Mouse (Mus musculus): ENCODE measurements at regions not wholly inside any gene's neighbourhood (a gene's known extent, or its start where the extent isn't known, plus 50 kb on each side); places are given as distances from the start of the nearest gene placed in this dataset.

DNA sequence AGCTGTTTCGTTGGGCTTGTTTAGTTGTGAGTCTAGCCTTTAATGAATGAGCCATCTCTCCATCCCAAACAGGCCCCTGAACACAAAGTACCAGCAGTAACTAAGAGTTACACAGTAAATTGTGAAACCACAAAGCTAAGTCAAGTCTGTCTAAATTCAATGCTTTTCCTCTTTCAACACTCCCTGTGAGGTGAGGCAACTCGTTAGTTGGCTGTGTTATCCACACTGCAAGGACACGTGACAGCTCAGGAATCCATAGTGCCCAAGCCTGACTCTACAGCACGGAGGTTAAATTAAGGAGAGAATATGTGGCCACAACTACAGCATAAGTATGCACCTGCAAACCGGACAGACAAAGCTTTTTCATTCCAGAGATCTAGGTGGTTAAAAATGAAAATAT is 54.9 kb upstream of the Gm45716 start:
- Histone ChIP-seq H3K4me1 (ENCODE audit: control insufficient read depth, insufficient read depth, insufficient read length) (no peaks in the 10 kb centered on the region), H3K36me3 (ENCODE audit: control insufficient read depth, insufficient read depth, low read length) (no peaks in the 10 kb centered on the region), H3K4me3 (ENCODE audit: extremely low read depth, insufficient read depth, insufficient read length) (no peak overlapping the region), H3K27ac (ENCODE audit: insufficient read depth, low read length) (no peak overlapping the region), H3K27me3 (ENCODE audit: control insufficient read depth, insufficient read depth, low read length) (no peaks in the 10 kb centered on the region)
- TF ChIP-seq POLR2A (IDR thresholded peaks at IDR 0.05; ENCODE audit: low read depth, low read length) (no peak), CTCF (IDR thresholded peaks at IDR 0.05; ENCODE audit: extremely low read depth, insufficient read depth, insufficient read length, insufficient replicate concordance) (no peak)
- DNase-seq (ENCODE audit: low read depth in 1 of 2, low spot score in 2 of 2): no peak
- 73% methylated on average over 5 of the region's 5 CpGs for WGBS

GRCm38 (mm10) chr11:90136307-90136706 is 51.2 kb upstream of the Gm45716 start:
- Histone ChIP-seq H3K27me3 (ENCODE audit: control insufficient read depth, insufficient read depth, low read length) (no peaks in the 10 kb centered on the region), H3K4me3 (ENCODE audit: extremely low read depth, insufficient read depth, insufficient read length) (no peak overlapping the region), H3K4me1 (ENCODE audit: control insufficient read depth, insufficient read depth, insufficient read length) (no peaks in the 10 kb centered on the region), H3K27ac (ENCODE audit: insufficient read depth, low read length) (no peak overlapping the region), H3K36me3 (ENCODE audit: control insufficient read depth, insufficient read depth, low read length) (no peaks in the 10 kb centered on the region)
- 80% methylated on average over 7 of the region's 7 CpGs for WGBS
- no peak for DNase-seq (ENCODE audit: low read depth in 1 of 2, low spot score in 2 of 2)
- TF ChIP-seq POLR2A (IDR thresholded peaks at IDR 0.05; ENCODE audit: low read depth, low read length) (no peak), CTCF (IDR thresholded peaks at IDR 0.05; ENCODE audit: extremely low read depth, insufficient read depth, insufficient read length, insufficient replicate concordance) (no peak)
